Mouse (Mus musculus): Measurements from ENCODE around the gene Brms1. TPM values are rescaled to one million over a fixed set of nuclear protein-coding genes. Genes with fewer than 3 reads are reported as not detected.
A peak's percentile ranks its signal among the peaks of the same experiment; 100 is the strongest.

The Brms1 gene
- polyA plus RNA-seq, 1 experiment from 2014 or later, result 47.5 TPM

DNA sequence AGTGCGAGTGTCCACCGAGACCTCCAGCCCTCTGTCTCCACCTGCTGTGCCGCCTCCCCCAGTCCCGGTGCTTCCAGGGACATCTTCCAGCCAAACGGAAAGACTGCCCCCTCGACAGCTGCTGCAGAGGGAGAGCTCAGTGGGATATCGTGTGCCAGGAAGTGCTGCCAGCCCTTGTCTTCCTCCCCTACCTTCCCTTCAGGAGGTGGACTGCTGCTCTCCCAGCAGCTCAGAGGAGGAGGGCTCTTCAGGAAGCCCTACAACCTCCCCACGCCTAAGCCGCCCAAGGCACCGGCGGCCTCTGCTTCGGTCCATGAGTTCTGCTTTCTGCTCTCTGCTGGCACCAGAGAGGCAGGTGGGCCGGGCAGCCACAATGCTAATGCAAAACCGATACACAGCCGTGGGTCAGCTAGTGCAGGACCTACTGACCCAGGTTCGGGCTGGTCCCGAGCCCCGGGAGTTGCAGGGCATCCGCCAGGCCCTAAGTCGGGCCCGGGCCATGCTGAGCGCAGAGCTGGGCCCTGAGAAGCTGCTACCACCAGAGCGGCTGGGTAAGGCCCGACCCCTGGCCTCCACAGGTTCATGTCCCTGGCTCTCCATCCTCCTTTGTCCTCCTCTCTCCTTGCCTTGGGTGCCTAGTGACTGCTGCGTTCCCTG is 11.1 kb downstream of the Brms1 start:
- H3K4me1 ChIP-seq (ENCODE audit: control insufficient read depth, insufficient read depth, low read length), result peaks cover 3% of the 10 kb centered on the region
- H3K36me3 ChIP-seq (replicated peaks; ENCODE audit: control insufficient read depth, insufficient read depth, low read depth, low read length), result peaks cover 2% of the 10 kb centered on the region
- ATAC-seq (replicated peaks; ENCODE audit: insufficient number of reproducible peaks, low FRiP score, low TSS enrichment, low read depth) (no peak), DNase-seq (ENCODE audit: low spot score) (no peak)
- peaks cover 23% of the 10 kb centered on the region for H3K27me3 ChIP-seq (ENCODE audit: control insufficient read depth, insufficient read depth, low read length)
- H3K4me2 ChIP-seq (ENCODE audit: low read depth, low read length), result no peak overlapping the region; the same call in 1 of the 2 replicates
- no peak overlapping the region; the same call in 1 of the 2 replicates for H3K9ac ChIP-seq (replicated peaks; ENCODE audit: low read length)
- H3K9me3 ChIP-seq (replicated peaks; ENCODE audit: control insufficient read depth, low read length), result no peaks in the 10 kb centered on the region
- H3K4me3 ChIP-seq (ENCODE audit: low read depth, low read length), result no peak overlapping the region
- H3K27ac ChIP-seq (replicated peaks; ENCODE audit: low read depth, low read length), result no peak overlapping the region
- 26% methylated on average over 25 of the region's 25 CpGs for WGBS

GRCm38 (mm10) chr19:5052853-5053252 is 11.7 kb downstream of the Brms1 start:
- Histone ChIP-seq H3K4me3 (ENCODE audit: low read depth, low read length) (no peak overlapping the region), H3K27me3 (ENCODE audit: control insufficient read depth, insufficient read depth, low read length) (peaks cover 23% of the 10 kb centered on the region), H3K4me2 (ENCODE audit: low read depth, low read length) (no peak overlapping the region), H3K9ac (replicated peaks; ENCODE audit: low read length) (no peak overlapping the region), H3K27ac (replicated peaks; ENCODE audit: low read depth, low read length) (no peak overlapping the region), H3K4me1 (ENCODE audit: control insufficient read depth, insufficient read depth, low read length) (peaks cover 3% of the 10 kb centered on the region), H3K36me3 (replicated peaks; ENCODE audit: control insufficient read depth, insufficient read depth, low read depth, low read length) (peaks cover 2% of the 10 kb centered on the region), H3K9me3 (replicated peaks; ENCODE audit: control insufficient read depth, low read length) (no peaks in the 10 kb centered on the region)
- DNase-seq (ENCODE audit: low spot score) (no peak), ATAC-seq (replicated peaks; ENCODE audit: insufficient number of reproducible peaks, low FRiP score, low TSS enrichment, low read depth) (no peak)
- WGBS, result 60% methylated on average over 17 of the region's 17 CpGs

- Histone ChIP-seq H3K9me3 (replicated peaks; ENCODE audit: control insufficient read depth, low read length) (no peaks in the 10 kb centered on the region), H3K27ac (replicated peaks; ENCODE audit: low read depth, low read length) (no peak overlapping the region), H3K4me1 (ENCODE audit: control insufficient read depth, insufficient read depth, low read length) (peaks cover 12% of the 10 kb centered on the region), H3K36me3 (replicated peaks; ENCODE audit: control insufficient read depth, insufficient read depth, low read depth, low read length) (no peaks in the 10 kb centered on the region; the same call in 1 of the 2 replicates), H3K9ac (replicated peaks; ENCODE audit: low read length) (no peak overlapping the region), H3K4me2 (ENCODE audit: low read depth, low read length) (no peak overlapping the region), H3K4me3 (ENCODE audit: low read depth, low read length) (no peak overlapping the region), H3K27me3 (ENCODE audit: control insufficient read depth, insufficient read depth, low read length) (peaks cover 23% of the 10 kb centered on the region)
- ATAC-seq (replicated peaks; ENCODE audit: insufficient number of reproducible peaks, low FRiP score, low TSS enrichment, low read depth), result no peak
- 22% methylated on average over 9 of the region's 9 CpGs for WGBS
- DNase-seq (ENCODE audit: low spot score), result peak; percentile 73
Measured at GRCm38 (mm10) chr19:5053909-5054308, 12.8 kb downstream of the Brms1 start.

DNA sequence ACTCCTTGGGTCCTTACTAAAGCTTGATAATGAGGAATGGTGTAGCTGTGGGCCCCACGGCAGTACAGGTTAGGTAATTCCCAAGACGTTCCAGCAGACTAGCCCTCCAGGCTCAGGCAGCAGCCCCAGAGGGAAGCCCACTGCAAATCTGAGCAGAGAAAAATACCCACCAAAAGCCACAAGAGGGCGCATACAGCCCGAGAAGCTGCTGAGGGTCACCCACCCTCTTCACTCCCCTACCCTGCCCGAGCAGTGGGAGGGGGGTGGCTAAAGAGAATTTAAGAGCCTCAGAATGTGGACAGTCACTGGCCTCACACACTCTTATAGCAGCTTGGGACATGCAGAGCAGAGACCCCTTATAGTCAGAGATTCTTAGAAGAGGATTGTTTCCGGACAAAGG is 15.1 kb downstream of the Brms1 start:
- Histone ChIP-seq H3K9ac (replicated peaks; ENCODE audit: low read length) (peak overlapping the region; percentile 15; the same call in 1 of the 2 replicates), H3K4me1 (ENCODE audit: control insufficient read depth, insufficient read depth, low read length) (peaks cover 22% of the 10 kb centered on the region), H3K27me3 (ENCODE audit: control insufficient read depth, insufficient read depth, low read length) (peaks cover 23% of the 10 kb centered on the region), H3K36me3 (replicated peaks; ENCODE audit: control insufficient read depth, insufficient read depth, low read depth, low read length) (no peaks in the 10 kb centered on the region), H3K27ac (replicated peaks; ENCODE audit: low read depth, low read length) (no peak overlapping the region), H3K4me2 (ENCODE audit: low read depth, low read length) (no peak overlapping the region), H3K4me3 (ENCODE audit: low read depth, low read length) (no peak overlapping the region), H3K9me3 (replicated peaks; ENCODE audit: control insufficient read depth, low read length) (no peaks in the 10 kb centered on the region)
- WGBS, result 10% methylated on average over 6 of the region's 6 CpGs
- DNase-seq (ENCODE audit: low spot score) (peak; percentile 89), ATAC-seq (replicated peaks; ENCODE audit: insufficient number of reproducible peaks, low FRiP score, low TSS enrichment, low read depth) (no peak; the same call in 1 of the 2 replicates)

DNA sequence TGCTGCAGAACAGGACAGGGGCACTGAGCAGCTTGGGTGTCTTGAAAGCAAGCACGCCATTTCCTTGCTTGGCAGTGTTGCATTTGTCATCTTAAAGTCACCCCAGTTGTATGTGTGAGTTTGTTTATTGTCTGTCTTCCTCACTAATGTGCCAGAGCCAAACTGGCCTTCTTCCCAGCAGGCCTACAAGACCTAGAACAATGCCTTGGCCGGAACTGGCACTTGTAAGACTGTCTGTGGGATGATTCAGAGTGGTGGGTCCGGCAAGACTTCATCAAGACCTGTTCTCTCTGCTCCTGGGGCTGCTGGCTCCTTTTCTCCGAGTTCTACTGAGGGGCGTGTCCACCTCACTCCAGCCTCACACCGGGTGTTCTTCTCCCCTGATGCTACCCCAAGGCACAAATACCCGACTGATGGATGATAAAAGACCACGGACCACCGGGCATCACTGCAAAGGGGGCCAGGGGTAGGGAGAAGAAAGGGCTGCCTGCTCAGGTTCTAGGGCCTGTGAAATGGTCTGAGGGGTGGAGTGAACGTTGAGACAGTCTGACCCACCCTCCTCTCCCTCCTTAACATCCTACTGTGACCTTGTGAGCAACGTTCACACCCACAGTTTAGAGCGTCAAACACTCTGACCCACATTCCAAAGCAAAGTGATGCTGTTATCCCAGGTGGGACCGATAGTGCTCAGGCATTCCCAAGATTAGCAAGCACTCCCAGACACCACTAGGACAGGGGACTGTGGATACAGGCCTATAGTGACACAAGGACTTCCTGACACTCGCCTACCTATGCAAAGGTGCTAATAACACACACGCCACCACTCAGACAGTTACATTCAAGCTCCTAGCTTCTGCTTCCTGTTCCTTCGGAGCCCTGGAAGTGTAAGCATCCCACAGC is 17.0 kb downstream of the Brms1 start:
- H3K4me1 ChIP-seq (ENCODE audit: control insufficient read depth, insufficient read depth, low read length), result peaks cover 22% of the 10 kb centered on the region
- ATAC-seq (replicated peaks; ENCODE audit: insufficient number of reproducible peaks, low FRiP score, low TSS enrichment, low read depth) (no peak), DNase-seq (ENCODE audit: low spot score) (no peak)
- no peak overlapping the region for H3K9ac ChIP-seq (replicated peaks; ENCODE audit: low read length)
- H3K4me2 ChIP-seq (ENCODE audit: low read depth, low read length), result no peak overlapping the region
- 23% methylated on average over 16 of the region's 16 CpGs for WGBS
- no peaks in the 10 kb centered on the region for H3K36me3 ChIP-seq (replicated peaks; ENCODE audit: control insufficient read depth, insufficient read depth, low read depth, low read length)
- no peaks in the 10 kb centered on the region for H3K9me3 ChIP-seq (replicated peaks; ENCODE audit: control insufficient read depth, low read length)
- no peak overlapping the region; the same call in 1 of the 2 replicates for H3K27ac ChIP-seq (replicated peaks; ENCODE audit: low read depth, low read length)
- H3K27me3 ChIP-seq (ENCODE audit: control insufficient read depth, insufficient read depth, low read length), result peaks cover 6% of the 10 kb centered on the region; the same call in 1 of the 2 replicates
- H3K4me3 ChIP-seq (ENCODE audit: low read depth, low read length), result no peak overlapping the region

- Histone ChIP-seq H3K9ac (replicated peaks; ENCODE audit: low read length) (peak overlapping the region; percentile 15; the same call in 1 of the 2 replicates), H3K27me3 (ENCODE audit: control insufficient read depth, insufficient read depth, low read length) (no peaks in the 10 kb centered on the region), H3K9me3 (replicated peaks; ENCODE audit: control insufficient read depth, low read length) (no peaks in the 10 kb centered on the region), H3K4me3 (ENCODE audit: low read depth, low read length) (no peak overlapping the region), H3K4me1 (ENCODE audit: control insufficient read depth, insufficient read depth, low read length) (peaks cover 22% of the 10 kb centered on the region), H3K4me2 (ENCODE audit: low read depth, low read length) (no peak overlapping the region), H3K27ac (replicated peaks; ENCODE audit: low read depth, low read length) (peak overlapping the region; percentile 39; the same call in 1 of the 2 replicates), H3K36me3 (replicated peaks; ENCODE audit: control insufficient read depth, insufficient read depth, low read depth, low read length) (no peaks in the 10 kb centered on the region)
- ATAC-seq (replicated peaks; ENCODE audit: insufficient number of reproducible peaks, low FRiP score, low TSS enrichment, low read depth) (peak; percentile 14), DNase-seq (ENCODE audit: low spot score) (peak; percentile 49)
- 12% methylated on average over 10 of the region's 10 CpGs for WGBS
Measured at GRCm38 (mm10) chr19:5058801-5059771, 17.9 kb downstream of the Brms1 start.

DNA sequence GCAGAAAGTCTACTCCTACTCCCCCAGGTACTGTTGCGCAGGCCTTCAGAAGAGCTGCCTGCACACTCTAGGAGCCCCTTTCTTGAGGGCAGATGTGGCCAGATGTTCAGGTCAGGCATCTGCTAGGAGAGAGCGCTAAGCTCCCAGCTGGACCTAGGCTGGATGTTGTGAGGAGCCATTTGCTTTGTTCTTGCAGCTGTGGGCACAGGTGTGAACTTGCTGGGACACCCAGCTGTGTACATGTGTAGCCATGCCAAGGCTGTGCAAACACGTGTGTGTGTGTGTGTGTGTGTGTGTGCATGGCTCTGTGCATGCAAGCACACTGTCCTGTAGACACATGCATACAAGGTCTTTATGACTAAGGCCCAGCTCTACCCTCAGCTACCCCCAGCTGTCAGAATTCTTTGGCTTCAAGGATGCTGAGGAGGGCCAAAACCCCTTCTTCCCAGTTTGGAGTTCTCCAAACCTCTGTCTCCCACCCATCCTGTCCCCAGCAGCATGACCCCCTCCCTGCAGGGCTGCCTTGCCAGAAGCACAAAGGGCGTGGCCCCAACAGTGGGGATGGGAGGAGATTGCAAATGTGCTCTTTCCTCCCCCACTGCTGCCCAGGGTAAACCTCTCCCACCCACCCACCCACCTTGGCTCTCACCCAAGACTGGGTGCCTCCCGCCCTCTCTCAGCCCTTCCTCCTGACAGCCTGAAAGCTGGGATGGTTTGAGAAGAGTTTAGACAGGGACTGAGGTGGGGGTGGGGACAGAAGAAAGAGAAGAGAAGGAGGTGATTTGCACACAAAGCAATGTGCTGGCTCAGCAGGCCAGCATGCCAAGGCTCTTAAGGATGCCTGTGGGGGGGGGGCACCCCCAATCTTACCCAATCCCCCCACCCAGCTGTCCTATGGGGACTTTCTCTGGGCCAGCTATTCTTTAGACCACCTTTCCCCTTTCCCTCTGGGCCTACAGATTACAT is 19.5 kb downstream of the Brms1 start:
- Histone ChIP-seq H3K4me2 (ENCODE audit: low read depth, low read length) (no peak overlapping the region), H3K4me1 (ENCODE audit: control insufficient read depth, insufficient read depth, low read length) (peaks cover 22% of the 10 kb centered on the region), H3K9ac (replicated peaks; ENCODE audit: low read length) (no peak overlapping the region), H3K4me3 (ENCODE audit: low read depth, low read length) (no peak overlapping the region), H3K27me3 (ENCODE audit: control insufficient read depth, insufficient read depth, low read length) (no peaks in the 10 kb centered on the region), H3K36me3 (replicated peaks; ENCODE audit: control insufficient read depth, insufficient read depth, low read depth, low read length) (no peaks in the 10 kb centered on the region), H3K27ac (replicated peaks; ENCODE audit: low read depth, low read length) (0 out of 2 replicates have a peak overlapping the region, but pooled peaks have one; percentile 16), H3K9me3 (replicated peaks; ENCODE audit: control insufficient read depth, low read length) (no peaks in the 10 kb centered on the region)
- no peak for DNase-seq (ENCODE audit: low spot score)
- no peak for ATAC-seq (replicated peaks; ENCODE audit: insufficient number of reproducible peaks, low FRiP score, low TSS enrichment, low read depth)
- 45% methylated on average over 5 of the region's 5 CpGs for WGBS

All from embryonic facial prominence, embryonic 11.5 days (tissue).